Mouse (Mus musculus) heart, embryonic 13.5 days (tissue): ENCODE measurements at regions not wholly inside any gene's neighbourhood (a gene's known extent, or its start where the extent isn't known, plus 50 kb on each side); places are given as distances from the start of the nearest gene placed in this dataset.

Experiments
- ATAC-seq: fragments of 200-750 bp; cut with Nextera tagmentation; 2 replicates; pipeline ENCODE4 v1.8.0; 2017; ENCODE audit warnings: moderate TSS enrichment; ENCODE audit not compliant: insufficient number of reproducible peaks, low FRiP score, low TSS enrichment; ENCODE audit errors: extremely low read depth
- H3K27ac ChIP-seq: fragments of 300-500 bp; sonication (generic); replicated peaks from 2 replicates; pipeline ENCODE4 v1.5.1; 2015; ENCODE audit warnings: moderate library complexity, mild to moderate bottlenecking, inconsistent platforms
- H3K27me3 ChIP-seq: fragments of 300-500 bp; sonication (generic); replicated peaks from 2 replicates; pipeline ENCODE4 v1.6.1; 2015; ENCODE audit warnings: mild to moderate bottlenecking, inconsistent platforms
- H3K36me3 ChIP-seq: fragments of 300-500 bp; sonication (generic); 2 replicates; pipeline ENCODE4 v1.6.1; 2015; ENCODE audit warnings: mild to moderate bottlenecking, inconsistent platforms
- H3K4me1 ChIP-seq: fragments of 300-500 bp; sonication (generic); 2 replicates; pipeline ENCODE4 v1.6.1; 2015; ENCODE audit warnings: inconsistent platforms
- H3K4me2 ChIP-seq: fragments of 300-500 bp; sonication (generic); 2 replicates; pipeline ENCODE4 v1.6.1; 2015; ENCODE audit warnings: inconsistent platforms, mild to moderate bottlenecking, moderate library complexity
- H3K4me3 ChIP-seq: fragments of 300-500 bp; sonication (generic); 2 replicates; pipeline ENCODE4 v1.5.1; 2015; ENCODE audit warnings: moderate library complexity, mild to moderate bottlenecking, inconsistent platforms
- H3K9ac ChIP-seq: fragments of 300-500 bp; sonication (generic); 2 replicates; pipeline ENCODE4 v1.6.1; 2015; ENCODE audit warnings: inconsistent platforms, mild to moderate bottlenecking, moderate library complexity
- H3K9me3 ChIP-seq: fragments of 300-500 bp; sonication (generic); 2 replicates; pipeline ENCODE4 v1.6.1; 2016; ENCODE audit warnings: inconsistent platforms
- WGBS: fragments of 180-500 bp; shearing (Covaris S2); methylation state at CpG from one replicate; pipeline ENCODE4 v1.1.7; 2015; ENCODE audit warnings: mixed read lengths; 5-methylcytosine and 5-hydroxymethylcytosine counted together

DNA sequence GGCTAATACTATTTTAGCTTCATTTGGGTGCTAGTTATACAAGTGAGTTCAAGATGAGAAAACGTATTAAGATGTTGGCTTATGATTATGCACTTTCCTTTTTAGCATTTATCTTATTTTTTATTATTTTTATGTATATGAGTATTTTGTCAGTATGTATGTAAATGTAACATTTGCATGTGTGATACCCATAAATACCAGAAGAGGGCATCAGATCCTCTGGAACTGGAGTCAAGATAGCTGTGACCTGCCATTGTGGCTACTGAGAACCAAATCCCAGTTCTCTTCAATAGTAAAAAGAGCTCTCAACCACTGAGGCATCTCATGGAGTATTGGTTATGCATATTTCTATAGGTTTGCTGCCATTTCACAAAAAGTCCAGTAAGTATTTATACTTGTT, 83.3 kb downstream of the Insig2 start:
- ATAC-seq, result no peak
- no peak overlapping the region for H3K9ac ChIP-seq
- no peak overlapping the region for H3K27ac ChIP-seq
- no peak overlapping the region for H3K4me2 ChIP-seq
- no peaks in the 10 kb centered on the region for H3K4me1 ChIP-seq
- no peaks in the 10 kb centered on the region for H3K27me3 ChIP-seq
- 52% methylated on average over 1 of the region's 1 CpGs for WGBS
- no peaks in the 10 kb centered on the region for H3K36me3 ChIP-seq
- H3K4me3 ChIP-seq, result no peak overlapping the region
- H3K9me3 ChIP-seq, result no peaks in the 10 kb centered on the region

GRCm38 (mm10) chr1:121250686-121251085, 81.7 kb downstream of the Insig2 start:
- no peaks in the 10 kb centered on the region for H3K27me3 ChIP-seq
- H3K27ac ChIP-seq, result no peak overlapping the region
- ATAC-seq, result no peak
- H3K4me1 ChIP-seq, result no peaks in the 10 kb centered on the region
- no peak overlapping the region for H3K9ac ChIP-seq
- no peaks in the 10 kb centered on the region for H3K36me3 ChIP-seq
- no peak overlapping the region for H3K4me3 ChIP-seq
- no peaks in the 10 kb centered on the region for H3K9me3 ChIP-seq
- no peak overlapping the region for H3K4me2 ChIP-seq
- WGBS, result 81% methylated on average over 4 of the region's 4 CpGs

DNA sequence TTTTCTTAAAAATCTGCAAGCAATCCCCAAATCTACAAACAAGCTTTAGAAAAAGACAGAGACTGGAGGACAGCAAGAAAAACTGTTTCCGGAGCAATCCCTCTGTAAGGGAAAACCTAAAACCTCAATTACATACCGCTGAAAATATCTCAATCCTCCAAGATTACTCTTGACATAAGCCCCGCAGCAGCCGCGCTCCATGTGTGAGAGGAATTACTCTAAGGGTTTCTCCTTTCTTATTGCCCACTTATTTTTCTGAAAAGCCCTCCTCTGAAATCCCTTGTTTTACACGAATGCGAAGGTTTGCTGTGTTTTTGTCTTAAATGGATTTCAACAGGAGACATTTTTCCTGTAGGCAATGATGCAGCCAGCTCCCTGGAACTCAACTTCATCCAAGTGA, 80.3 kb downstream of the Insig2 start:
- H3K27me3 ChIP-seq, result no peaks in the 10 kb centered on the region
- H3K9ac ChIP-seq, result no peak overlapping the region
- 80% methylated on average over 7 of the region's 7 CpGs for WGBS
- H3K4me2 ChIP-seq, result no peak overlapping the region
- no peak overlapping the region for H3K4me3 ChIP-seq
- no peaks in the 10 kb centered on the region for H3K9me3 ChIP-seq
- ATAC-seq, result no peak
- no peak overlapping the region for H3K27ac ChIP-seq
- no peaks in the 10 kb centered on the region for H3K36me3 ChIP-seq
- no peaks in the 10 kb centered on the region for H3K4me1 ChIP-seq

- no peaks in the 10 kb centered on the region for H3K36me3 ChIP-seq
- H3K4me3 ChIP-seq, result no peak overlapping the region
- H3K4me1 ChIP-seq, result no peaks in the 10 kb centered on the region
- H3K4me2 ChIP-seq, result no peak overlapping the region
- no peak overlapping the region for H3K27ac ChIP-seq
- ATAC-seq, result no peak
- WGBS, result 64% methylated on average over 9 of the region's 9 CpGs
- H3K27me3 ChIP-seq, result no peaks in the 10 kb centered on the region
- no peaks in the 10 kb centered on the region for H3K9me3 ChIP-seq
- no peak overlapping the region for H3K9ac ChIP-seq
These were observed 78.2 kb downstream of the Insig2 start for GRCm38 (mm10) chr1:121254196-121254595.
